Mouse (Mus musculus): ENCODE data around the gene Ccdc153.

Gene Ccdc153

DNA sequence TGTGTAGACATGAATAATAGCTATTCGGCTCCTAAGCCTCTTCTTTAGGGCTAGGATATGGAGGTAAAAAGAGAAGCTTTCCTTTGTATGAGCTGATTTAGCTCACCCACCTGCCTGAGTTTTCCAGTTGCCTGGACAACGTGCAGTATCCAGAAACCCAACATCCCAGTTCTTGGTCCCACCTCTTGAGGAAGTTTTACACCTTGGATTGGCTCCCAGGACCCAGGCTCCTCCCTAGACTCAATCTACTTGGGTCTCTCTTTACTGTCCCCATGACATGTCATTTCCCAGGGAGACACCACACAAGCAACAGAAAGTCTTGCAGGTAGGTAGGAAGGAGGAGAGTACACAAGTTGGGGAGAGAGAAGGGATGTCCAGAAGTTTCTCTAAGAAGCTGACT lies at the start of gene Ccdc153:
TSS of gene Ccdc153 (plus strand) at position 278 of the 400 bp plus-strand sequence.
- DNase-seq (ENCODE audit: low read depth) = no peak

- no peak for DNase-seq (ENCODE audit: low read depth)
These were observed 49.3 kb upstream of the Ccdc153 start for GRCm38 (mm10) chr9:44191166-44191565.

GRCm38 (mm10) chr9:44192312-44192711 lies 48.2 kb upstream of the Ccdc153 start:
- DNase-seq (ENCODE audit: low read depth) = no peak

GRCm38 (mm10) chr9:44192794-44193193 lies 47.7 kb upstream of the Ccdc153 start:
- no peak for DNase-seq (ENCODE audit: low read depth)

DNA sequence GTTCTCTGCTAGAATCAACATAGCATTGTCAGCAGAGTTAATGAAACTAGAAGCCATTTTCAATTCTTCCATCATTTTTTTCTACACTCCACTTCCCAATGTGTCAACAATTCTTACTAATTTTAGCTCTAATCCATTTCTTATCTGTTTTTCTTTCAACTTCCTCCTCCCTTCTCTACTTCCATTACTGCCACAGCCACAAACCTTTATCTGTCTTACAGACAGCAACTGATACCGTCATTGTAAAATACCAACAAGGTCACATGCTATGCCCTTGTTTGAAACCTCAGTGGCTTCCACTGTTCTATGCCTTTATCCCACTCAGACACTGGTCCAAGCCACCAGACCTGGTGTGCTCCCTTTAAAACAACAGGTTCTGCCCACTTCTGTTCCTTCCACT lies 46.5 kb upstream of the Ccdc153 start:
- peak; percentile 24 for DNase-seq (ENCODE audit: low read depth)

DNA sequence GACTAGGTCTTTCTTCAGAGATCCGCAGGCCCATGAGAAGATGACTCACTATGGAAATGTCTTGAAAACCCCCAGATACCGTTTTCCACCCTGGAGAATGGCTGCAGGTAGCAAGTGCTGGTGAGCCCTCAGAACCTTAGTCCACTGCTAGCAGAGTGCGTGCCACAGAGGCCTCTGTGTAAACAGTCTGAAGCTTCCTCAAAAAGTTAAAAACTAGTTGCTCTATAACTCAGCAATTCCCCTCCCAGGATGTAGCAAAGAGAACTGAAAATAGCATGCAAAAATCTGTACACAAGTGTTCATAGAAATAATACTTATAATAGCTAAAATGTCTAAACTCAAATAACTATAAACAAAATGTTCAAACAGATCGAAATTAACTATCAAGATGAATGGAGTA lies 44.1 kb upstream of the Ccdc153 start:
- DNase-seq (ENCODE audit: low read depth) = no peak

GRCm38 (mm10) chr9:44199166-44199565 lies 41.3 kb upstream of the Ccdc153 start:
- DNase-seq (ENCODE audit: low read depth) = no peak

- DNase-seq (ENCODE audit: low read depth) = no peak
These were observed 40.9 kb upstream of the Ccdc153 start for GRCm38 (mm10) chr9:44199580-44199979.

GRCm38 (mm10) chr9:44200458-44200857 lies 40.0 kb upstream of the Ccdc153 start:
- no peak for DNase-seq (ENCODE audit: low read depth)

DNA sequence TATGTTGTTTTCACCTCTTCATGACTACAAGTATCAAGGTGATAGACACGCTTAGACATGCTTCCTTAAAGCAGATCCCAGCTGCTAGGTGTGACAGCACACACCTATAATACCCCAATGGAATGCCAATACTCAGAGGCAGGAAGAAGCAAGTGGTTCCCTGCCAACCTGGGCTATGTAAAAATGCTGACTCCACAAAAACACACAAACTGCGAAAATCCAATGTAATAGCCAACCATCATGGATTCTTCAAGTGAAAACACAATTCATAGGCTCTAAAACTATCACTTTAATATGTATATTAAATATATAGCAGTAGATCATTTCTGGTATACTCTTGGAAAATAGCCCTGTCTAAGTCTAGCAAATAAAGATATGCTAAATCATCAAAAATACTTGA lies 32.6 kb upstream of the Ccdc153 start:
- no peak for DNase-seq (ENCODE audit: low read depth)

- no peak for DNase-seq (ENCODE audit: low read depth)
These were observed 31.1 kb upstream of the Ccdc153 start for GRCm38 (mm10) chr9:44209416-44209815.

- DNase-seq (ENCODE audit: low read depth) = no peak
These were observed 28.1 kb upstream of the Ccdc153 start for GRCm38 (mm10) chr9:44212406-44212805.

GRCm38 (mm10) chr9:44213538-44213937 lies 26.9 kb upstream of the Ccdc153 start:
- DNase-seq (ENCODE audit: low read depth) = no peak

DNA sequence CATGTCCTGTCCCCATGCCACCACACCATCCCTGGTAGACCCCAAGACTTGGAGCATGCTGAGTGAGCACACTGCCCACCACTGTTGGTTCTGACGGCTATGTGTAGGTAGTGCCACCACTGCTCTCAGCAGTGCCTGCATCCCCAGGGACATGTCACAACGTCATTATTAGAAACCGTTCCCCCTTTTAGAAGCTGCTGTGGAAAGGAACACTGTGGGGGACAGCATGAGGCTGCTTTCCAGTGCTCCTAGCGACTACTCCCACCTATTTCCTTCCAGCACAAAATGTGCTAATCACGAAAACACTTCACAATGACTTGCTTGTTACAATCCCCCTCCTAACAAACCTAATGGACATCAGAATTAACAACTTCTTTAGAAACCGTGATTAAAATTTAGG lies 14.5 kb upstream of the Ccdc153 start:
- no peak for DNase-seq (ENCODE audit: low read depth)

DNA sequence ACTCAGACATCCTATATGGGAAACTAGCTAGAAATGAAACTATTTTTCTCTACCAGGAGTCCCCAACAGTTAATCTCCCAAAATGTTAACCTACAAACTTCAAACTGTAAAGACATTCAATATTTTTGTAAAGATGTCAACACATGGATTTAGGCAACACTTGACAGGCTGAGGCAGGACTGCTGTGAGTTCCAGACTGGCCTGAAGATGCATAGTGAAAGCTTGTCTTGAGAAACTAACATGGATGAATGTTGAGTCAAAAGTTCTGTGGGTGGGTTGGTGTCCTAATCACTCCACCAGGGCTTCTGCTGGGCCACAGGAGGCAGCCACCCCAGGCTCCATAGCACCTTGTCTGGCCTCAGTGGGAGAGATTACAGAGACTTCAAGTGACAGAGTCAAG lies 8.9 kb upstream of the Ccdc153 start:
- no peak for DNase-seq (ENCODE audit: low read depth)

DNA sequence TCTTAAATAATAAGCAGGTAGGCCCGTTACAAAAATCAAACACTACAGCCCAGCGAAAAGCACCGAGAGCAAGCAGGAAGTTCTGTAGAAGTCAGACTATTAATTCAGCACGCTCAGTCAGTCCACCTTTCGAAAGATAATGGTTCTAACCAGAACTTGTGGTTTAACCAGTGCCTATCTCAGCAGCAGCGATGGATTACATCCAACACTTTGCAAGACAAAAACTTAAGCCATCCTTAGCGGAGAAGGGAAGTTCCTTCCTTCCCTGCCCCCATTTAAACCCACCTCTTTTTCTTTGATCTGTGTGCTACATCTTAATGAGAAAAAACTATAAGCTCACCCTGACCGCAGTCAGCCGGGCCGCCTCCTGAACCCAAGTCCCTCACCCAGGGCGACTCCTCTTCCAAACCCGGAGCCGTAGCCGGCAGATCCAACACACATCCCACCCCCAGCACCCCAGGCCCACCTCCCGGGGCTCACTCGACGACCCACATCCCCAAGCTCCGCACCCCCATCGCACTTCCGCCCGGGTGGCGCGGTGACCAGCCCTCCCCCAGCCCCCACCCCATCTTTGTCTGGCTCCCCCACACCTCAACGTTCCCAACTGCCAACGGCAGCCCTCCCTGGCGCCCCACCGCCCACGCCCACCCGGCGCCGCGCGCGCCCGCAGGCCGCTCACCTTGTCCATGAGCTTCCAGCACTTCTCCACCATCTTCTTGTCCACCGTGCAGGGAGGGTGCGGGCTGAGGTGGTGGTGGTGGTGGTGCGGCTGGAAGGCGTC lies 7.3 kb upstream of the Ccdc153 start:
- DNase-seq (ENCODE audit: low read depth) = peak; percentile 46

DNA sequence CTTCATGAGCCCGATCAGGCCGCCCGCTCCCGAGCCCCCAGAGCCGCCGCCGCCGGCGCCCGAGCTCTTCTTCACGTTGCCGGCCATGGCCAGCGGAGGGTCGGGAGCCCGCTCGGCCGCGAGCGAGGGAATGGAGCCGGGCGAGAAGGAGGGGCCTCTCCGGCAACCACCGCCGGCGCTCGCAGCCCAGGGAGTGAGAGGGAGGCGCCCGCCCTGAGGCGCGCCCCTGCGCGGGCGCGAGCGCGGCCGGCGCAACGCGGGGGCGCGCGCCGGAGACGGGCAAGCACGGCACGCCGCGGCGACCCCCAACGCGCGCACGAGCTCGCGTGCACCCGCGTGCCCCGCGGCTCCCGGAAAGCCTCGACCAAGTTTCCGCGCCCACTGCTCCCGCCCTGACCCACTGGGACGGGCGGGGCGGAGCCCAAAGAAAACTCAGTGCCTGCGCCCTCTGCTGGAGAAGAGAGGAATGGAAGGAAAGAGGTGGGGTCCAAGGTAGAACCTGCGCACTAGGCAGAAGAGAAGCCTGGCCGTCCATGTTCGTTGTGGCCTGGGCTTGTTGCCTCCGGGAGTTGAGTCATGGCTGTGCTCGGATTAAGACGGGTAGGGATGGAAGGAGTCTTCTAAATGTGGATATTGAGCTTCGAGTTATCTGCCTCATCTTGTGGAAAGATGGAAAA lies 6.5 kb upstream of the Ccdc153 start, which contains the start of gene Cbl:
TSS of gene Cbl (minus strand) at position 248 of the 677 bp plus-strand sequence.
- peak; percentile 99 for DNase-seq (ENCODE audit: low read depth)

DNA sequence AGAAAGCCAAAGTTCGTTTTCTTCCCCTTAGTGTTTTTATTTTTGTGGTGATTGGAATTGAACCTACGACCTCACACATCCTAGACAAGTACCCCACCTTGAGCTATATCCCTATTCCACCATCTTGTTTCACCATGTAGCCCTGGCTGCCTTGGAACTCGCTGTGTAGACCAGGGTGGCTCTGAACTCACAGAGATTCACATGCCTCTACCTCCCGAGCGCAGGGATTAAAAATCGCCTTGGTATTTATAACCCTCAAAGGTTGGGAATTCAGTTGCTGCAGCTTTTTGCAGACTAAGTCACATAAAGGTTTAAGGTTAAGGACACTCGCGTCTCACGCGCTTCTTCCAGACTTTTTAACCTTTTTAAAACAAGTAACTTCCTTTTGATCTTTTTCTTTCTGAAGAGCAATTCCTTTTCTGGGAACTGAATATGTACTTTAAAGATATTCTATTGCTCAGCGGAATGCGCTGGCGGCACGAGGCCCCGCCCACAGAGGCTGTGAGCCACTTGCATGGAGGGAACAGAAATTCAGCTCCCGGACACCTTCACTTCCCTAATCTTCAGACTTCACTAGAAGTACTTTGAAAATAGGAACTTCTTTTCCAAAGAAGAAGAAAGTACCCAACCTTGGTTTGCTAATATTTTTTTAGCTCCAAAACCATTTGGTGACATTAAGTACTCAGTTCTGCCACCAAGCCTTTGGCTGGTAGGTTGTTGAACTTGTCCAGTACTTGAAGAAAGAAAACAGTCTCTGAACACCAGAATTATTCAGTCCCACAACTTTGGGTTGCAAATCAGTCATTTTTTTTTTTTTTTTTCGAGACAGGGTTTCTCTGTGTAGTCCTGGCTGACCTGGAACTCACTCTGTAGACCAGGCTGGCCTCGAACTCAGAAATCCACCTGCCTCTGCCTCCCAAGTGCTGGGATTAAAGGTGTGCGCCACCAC lies 5.7 kb upstream of the Ccdc153 start:
- DNase-seq (ENCODE audit: low read depth) = peak; percentile 73

- no peak for DNase-seq (ENCODE audit: low read depth)
These were observed 3.9 kb upstream of the Ccdc153 start for GRCm38 (mm10) chr9:44236601-44237000.

DNA sequence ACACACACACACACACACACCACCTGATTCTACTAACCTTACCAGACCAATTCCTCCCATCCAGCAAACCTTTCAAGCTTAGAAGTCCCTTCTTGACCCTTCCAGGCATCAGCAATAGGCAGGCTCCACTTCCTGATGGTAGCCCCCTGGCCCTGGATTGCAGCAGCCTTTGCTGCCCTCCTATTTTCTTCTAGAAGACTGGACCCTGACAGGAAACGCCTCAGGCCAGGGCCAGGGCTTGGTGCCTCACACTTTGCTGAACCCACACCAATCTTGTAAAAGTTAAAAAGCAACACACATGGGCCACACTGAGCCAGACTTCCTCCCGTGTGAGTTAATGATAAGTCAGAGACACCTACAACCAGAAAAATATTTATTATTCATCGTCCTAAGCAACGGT lies 3.3 kb upstream of the Ccdc153 start:
- no peak for DNase-seq (ENCODE audit: low read depth)

- DNase-seq (ENCODE audit: low read depth) = no peak
These were observed 1.8 kb upstream of the Ccdc153 start for GRCm38 (mm10) chr9:44238501-44239190.

DNA sequence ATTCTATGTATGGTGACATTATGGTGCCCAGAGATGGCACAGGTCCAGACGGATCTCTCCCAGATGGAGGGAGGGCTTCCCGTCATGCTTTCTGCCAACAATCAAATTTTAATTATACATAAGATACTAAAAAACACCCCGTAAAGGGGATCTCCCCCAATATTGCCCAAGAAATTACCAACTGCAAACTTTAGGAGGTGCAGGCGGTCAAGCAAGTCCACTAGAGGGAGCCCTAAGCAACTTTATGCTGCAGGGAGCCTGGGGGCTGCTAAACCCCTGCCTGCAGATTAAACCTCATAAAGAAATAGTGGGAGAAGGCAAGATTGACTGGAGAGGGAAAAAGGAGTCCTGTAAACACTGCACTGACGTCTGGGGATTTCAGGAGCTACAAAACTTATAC lies 1.0 kb upstream of the Ccdc153 start:
- DNase-seq (ENCODE audit: low read depth) = no peak

Data from c-Kit-positive CD71-positive TER-119-negative erythroid progenitor cells, embryonic 14.5 days (primary cell).